Mouse (Mus musculus) kidney, adult 2 months (tissue): ENCODE data around the gene 4931422A03Rik. TPM values are rescaled to one million over a fixed set of nuclear protein-coding genes. Genes with fewer than 3 reads are reported as not detected.

Experiments used
- DNase-seq: peaks from one replicate; pipeline ENCODE4 v3.0.0; 2021
- H3K27ac ChIP-seq: fragments of 200-500 bp; 2 replicates; pipeline ENCODE4 v1.5.1; 2012; ENCODE audit warnings: low read depth, low read length, control low read depth, inconsistent platforms; ENCODE audit not compliant: insufficient read depth
- H3K27me3 ChIP-seq: fragments of 200-500 bp; replicated peaks from 2 replicates; pipeline ENCODE4 v1.6.1; 2012; ENCODE audit warnings: mild to moderate bottlenecking, moderate library complexity, low read length, inconsistent platforms; ENCODE audit not compliant: control insufficient read depth, insufficient read depth
- H3K36me3 ChIP-seq: fragments of 200-500 bp; 2 replicates; pipeline ENCODE4 v1.6.1; 2012; ENCODE audit warnings: mild to moderate bottlenecking, moderate library complexity, low read length, inconsistent platforms; ENCODE audit not compliant: control insufficient read depth, insufficient read depth
- H3K4me1 ChIP-seq: fragments of 200-500 bp; 2 replicates; pipeline ENCODE4 v1.6.1; 2011; ENCODE audit warnings: low read length; ENCODE audit not compliant: control insufficient read depth, insufficient read depth
- H3K4me3 ChIP-seq: fragments of 200-500 bp; 2 replicates; pipeline ENCODE4 v1.5.1; 2011; ENCODE audit warnings: mild to moderate bottlenecking, low read depth, low read length, control low read depth; ENCODE audit not compliant: insufficient read depth
- CTCF ChIP-seq: fragments of 200-500 bp; conservative IDR thresholded peaks from 2 replicates; pipeline ENCODE4 v1.5.1; 2011; ENCODE audit warnings: low read depth, mild to moderate bottlenecking, control low read depth, low read length, moderate library complexity, mixed read lengths; ENCODE audit not compliant: insufficient read depth, insufficient read length
- POLR2A ChIP-seq: fragments of 200-500 bp; IDR thresholded peaks from one replicate; pipeline ENCODE4 v1.6.1; 2011; ENCODE audit warnings: low read depth, low read length, control low read depth
- WGBS: fragments of 180-500 bp; shearing (Covaris S2); methylation state at CpG from one replicate; pipeline ENCODE4 v1.1.7; 2018; 5-methylcytosine and 5-hydroxymethylcytosine counted together
- polyA plus RNA-seq: library from polyadenylated mRNA; depleted of rRNA; stranded (reverse); fragments of >200 nt; gene quantifications from 2 replicates; pipeline ENCODE4 v1.2.3, GENCODE M21; 2012

Gene 4931422A03Rik
- polyA plus RNA-seq, 1 experiment = not detected

- TF ChIP-seq POLR2A (no peak), CTCF (no peak)
- H3K4me1 ChIP-seq = no peaks in the 10 kb centered on the region
Measured at GRCm38 (mm10) chr2:103944859-103945258, 83.3 kb downstream of the 4931422A03Rik start.

GRCm38 (mm10) chr2:103941085-103941484, 87.1 kb downstream of the 4931422A03Rik start:
- no peak for TF ChIP-seq CTCF
- DNase-seq = no peak
- H3K27me3 ChIP-seq = no peaks in the 10 kb centered on the region
- H3K4me1 ChIP-seq = no peaks in the 10 kb centered on the region
- 85% methylated on average over 3 of the region's 3 CpGs for WGBS
- no peaks in the 10 kb centered on the region for H3K36me3 ChIP-seq
- H3K4me3 ChIP-seq = no peak overlapping the region
- no peak overlapping the region for H3K27ac ChIP-seq

More at GRCm38 (mm10) chr2:103944859-103945258, 83.3 kb downstream of the 4931422A03Rik start:
- Histone ChIP-seq H3K27ac (no peak overlapping the region), H3K36me3 (no peaks in the 10 kb centered on the region), H3K4me3 (no peak overlapping the region), H3K27me3 (no peaks in the 10 kb centered on the region)
- 87% methylated on average over 2 of the region's 2 CpGs for WGBS
- DNase-seq = no peak

GRCm38 (mm10) chr2:103939003-103939402, 89.2 kb downstream of the 4931422A03Rik start:
- H3K27ac ChIP-seq = no peak overlapping the region
- no peaks in the 10 kb centered on the region for H3K4me1 ChIP-seq
- TF ChIP-seq CTCF = no peak
- no peak for TF ChIP-seq POLR2A
- H3K27me3 ChIP-seq = no peaks in the 10 kb centered on the region
- DNase-seq = no peak
- no peak overlapping the region for H3K4me3 ChIP-seq
- no peaks in the 10 kb centered on the region for H3K36me3 ChIP-seq

- TF ChIP-seq POLR2A (no peak), CTCF (no peak)
- H3K36me3 ChIP-seq = no peaks in the 10 kb centered on the region
- no peaks in the 10 kb centered on the region for H3K4me1 ChIP-seq
- no peak for DNase-seq
- 85% methylated on average over 1 of the region's 1 CpGs for WGBS
- H3K27ac ChIP-seq = no peak overlapping the region
- no peaks in the 10 kb centered on the region for H3K27me3 ChIP-seq
- H3K4me3 ChIP-seq = no peak overlapping the region
Measured at GRCm38 (mm10) chr2:103938573-103938972, 89.6 kb downstream of the 4931422A03Rik start.

GRCm38 (mm10) chr2:103937670-103938069, 90.5 kb downstream of the 4931422A03Rik start:
- H3K27me3 ChIP-seq = no peaks in the 10 kb centered on the region
- no peak for DNase-seq
- H3K4me3 ChIP-seq = no peak overlapping the region
- 78% methylated on average over 2 of the region's 2 CpGs for WGBS
- no peak for TF ChIP-seq CTCF
- no peak for TF ChIP-seq POLR2A
- H3K4me1 ChIP-seq = no peaks in the 10 kb centered on the region
- H3K36me3 ChIP-seq = no peaks in the 10 kb centered on the region
- no peak overlapping the region for H3K27ac ChIP-seq

GRCm38 (mm10) chr2:103936666-103937065, 91.5 kb downstream of the 4931422A03Rik start:
- no peak for TF ChIP-seq CTCF
- no peak for TF ChIP-seq POLR2A
- Histone ChIP-seq H3K36me3 (no peaks in the 10 kb centered on the region), H3K4me3 (no peak overlapping the region), H3K27me3 (no peaks in the 10 kb centered on the region), H3K4me1 (no peaks in the 10 kb centered on the region), H3K27ac (0 out of 2 replicates have a peak overlapping the region, but pooled peaks have one; percentile 4)
- WGBS = 75% methylated on average over 2 of the region's 2 CpGs
- peak; percentile 10 for DNase-seq

GRCm38 (mm10) chr2:103935691-103936435, 92.3 kb downstream of the 4931422A03Rik start:
- peak; percentile 58 for DNase-seq
- Histone ChIP-seq H3K4me1 (no peaks in the 10 kb centered on the region), H3K36me3 (no peaks in the 10 kb centered on the region), H3K27me3 (no peaks in the 10 kb centered on the region), H3K27ac (peak overlapping the region; percentile 4; the same call in 1 of the 2 replicates), H3K4me3 (no peak overlapping the region)
- TF ChIP-seq CTCF (no peak), POLR2A (no peak)
- WGBS = 43% methylated on average over 10 of the region's 10 CpGs
